Mouse (Mus musculus) right cerebral cortex, postnatal 36 days (tissue): Measurements from ENCODE around the gene Milr1.
"Not testable (repeated sequence)": the region's sequence is repeated elsewhere in the genome, so short reads cannot be mapped to it uniquely, and the experiment has no call there.

Source experiments
- DNase-seq, 2 experiments: peaks; one replicate each; pipeline ENCODE4 v3.0.0; 2022; ENCODE audit warnings: low spot score in 2 of 2, mixed read lengths in 1 of 2

Milr1 gene

DNA sequence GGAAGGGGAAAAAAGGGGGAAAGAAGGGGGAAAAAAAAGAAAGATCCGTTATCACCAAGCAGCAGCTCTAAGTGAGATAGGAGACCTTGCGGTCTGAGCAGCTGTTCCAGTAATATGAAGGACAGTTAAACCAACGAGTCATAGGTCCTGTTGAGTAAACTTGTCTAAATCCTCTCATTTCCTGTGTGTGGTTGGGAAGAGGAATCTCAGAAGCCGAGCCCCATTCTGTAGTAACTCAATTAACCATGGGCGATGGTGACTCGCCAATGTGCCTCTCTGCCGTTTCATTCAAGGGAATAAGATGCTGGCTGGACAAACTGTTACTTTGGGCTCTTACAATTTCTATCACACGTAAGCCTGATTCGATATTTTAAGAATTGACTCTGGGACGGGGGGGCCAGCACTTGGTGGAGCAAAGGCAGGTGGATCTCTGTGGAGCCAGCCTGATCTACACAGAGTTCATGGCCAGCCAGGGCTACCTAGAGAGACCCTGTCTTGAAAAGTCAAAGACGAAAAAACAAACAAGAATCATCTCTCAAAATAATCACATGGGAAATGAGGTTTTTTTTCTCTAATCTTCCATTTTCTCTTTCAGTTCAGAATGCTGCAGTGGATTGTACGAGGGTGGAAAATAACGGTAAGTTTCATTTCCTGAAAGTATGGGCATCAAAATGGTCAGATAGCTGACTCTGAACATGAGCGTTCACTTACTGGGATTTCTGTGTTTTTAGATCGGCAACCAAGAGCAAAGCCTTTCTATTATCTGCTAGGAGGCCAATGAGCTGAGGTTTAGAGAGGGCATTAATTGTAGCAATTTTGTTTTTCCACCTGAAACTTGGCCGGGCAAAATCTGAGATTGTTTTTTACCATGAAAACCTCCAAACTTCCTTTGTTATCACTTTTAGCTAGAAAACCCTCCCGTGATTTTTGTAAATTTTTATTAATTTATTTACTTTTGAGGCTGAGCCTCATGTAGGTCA lies at the start of gene Milr1:
Gene Milr1, plus strand, starts transcription at position 188 of the 980 bp plus-strand sequence.
- DNase-seq = no peak

DNA sequence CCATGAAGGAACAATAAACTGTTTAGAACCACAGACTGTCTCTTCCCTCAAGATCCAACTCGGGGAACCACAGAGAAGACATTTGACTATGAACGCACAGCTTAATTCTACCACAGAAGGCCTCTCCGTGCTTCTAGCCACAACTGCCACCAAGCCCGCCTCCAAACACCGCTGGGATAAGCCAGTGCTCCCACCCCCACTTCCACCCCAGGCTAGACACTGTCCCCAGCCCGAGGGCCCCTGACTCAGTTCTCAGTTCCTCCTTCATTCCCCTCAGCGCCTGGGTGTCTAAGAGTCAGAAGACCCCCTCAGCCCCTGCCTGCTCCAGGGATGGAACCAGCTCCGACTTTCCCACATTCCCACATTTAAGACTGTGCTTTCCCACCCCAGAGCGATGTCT lies 49.4 kb upstream of the Milr1 start:
- DNase-seq = no peak

GRCm38 (mm10) chr11:106702584-106702983 lies 48.4 kb upstream of the Milr1 start:
- DNase-seq = no peak

DNA sequence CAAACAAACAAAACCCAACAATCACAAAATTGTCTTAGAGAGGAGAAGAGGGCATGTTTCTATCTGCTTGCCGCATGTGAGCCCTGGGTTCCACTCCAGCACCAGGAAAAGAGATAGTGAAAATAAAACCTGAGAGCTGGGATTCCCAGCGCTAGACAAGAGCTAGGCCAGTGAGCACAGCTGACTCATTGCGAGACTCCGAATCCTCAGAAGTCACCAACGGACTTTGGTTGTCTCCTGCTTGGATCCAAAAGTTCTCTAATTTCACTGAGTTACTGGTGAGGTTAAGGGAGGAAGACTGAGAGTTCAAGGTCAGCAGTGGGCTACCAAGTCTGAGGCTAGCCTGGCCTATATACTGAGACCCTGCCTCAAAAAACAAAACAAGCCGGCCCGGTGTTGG lies 47.1 kb upstream of the Milr1 start:
- DNase-seq = no peak

DNA sequence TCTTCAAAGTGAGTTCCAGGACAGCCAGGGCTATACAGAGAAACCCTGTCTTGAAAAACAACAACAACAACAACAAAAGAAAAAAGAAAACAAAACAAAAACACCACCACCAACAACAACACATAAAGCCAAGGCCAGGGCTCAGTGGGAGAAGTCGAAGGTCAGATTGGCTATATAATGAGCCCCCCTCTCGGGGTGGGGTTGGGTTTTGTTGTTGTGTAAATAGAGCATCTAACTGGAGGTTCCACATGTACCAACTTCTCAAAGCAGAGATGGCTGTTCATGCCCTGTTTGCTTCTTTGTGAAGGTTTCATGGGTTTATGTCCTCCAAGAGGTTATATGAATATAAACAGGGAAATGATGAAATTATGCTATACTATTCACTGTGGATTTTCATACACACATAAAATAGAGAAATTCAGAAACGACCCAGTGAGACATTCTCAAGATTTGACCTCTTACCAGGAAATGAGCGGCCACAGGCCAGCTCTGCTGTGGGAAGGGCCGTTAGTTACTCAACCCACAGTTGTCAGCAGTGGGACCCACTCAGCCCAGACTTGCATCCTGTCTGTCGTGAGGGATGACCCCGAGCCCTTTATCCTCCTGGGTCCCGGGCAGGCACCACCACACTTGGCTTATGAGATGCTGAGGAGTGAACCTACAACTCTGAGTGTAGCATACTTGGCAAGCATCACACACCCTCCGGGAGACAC lies 46.5 kb upstream of the Milr1 start:
- no peak for DNase-seq

- DNase-seq = no peak
Measured at GRCm38 (mm10) chr11:106706212-106706611, 44.8 kb upstream of the Milr1 start.

DNA sequence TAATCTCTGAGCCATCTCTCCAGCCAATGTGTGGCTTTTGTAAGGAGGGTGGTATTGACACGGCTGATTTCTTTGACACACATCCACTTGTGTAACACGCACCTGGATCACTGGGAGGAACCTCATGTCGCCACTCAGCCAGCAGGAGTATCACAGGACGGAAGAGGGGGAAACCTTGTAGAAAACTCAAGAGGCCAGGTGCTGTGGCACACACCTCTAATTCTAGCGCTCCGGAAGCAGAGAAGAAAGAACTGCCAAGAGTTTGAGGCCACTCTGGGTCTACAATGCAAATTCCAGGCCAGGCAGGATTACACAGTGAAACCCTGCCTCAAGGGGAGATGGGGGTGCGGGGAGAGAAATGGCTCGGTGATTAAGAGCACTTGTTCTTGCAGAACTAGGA lies 43.9 kb upstream of the Milr1 start:
- no peak for DNase-seq

GRCm38 (mm10) chr11:106707866-106708265 lies 43.2 kb upstream of the Milr1 start:
- no peak for DNase-seq

GRCm38 (mm10) chr11:106709227-106709985 lies 41.6 kb upstream of the Milr1 start:
- DNase-seq = no peak

DNA sequence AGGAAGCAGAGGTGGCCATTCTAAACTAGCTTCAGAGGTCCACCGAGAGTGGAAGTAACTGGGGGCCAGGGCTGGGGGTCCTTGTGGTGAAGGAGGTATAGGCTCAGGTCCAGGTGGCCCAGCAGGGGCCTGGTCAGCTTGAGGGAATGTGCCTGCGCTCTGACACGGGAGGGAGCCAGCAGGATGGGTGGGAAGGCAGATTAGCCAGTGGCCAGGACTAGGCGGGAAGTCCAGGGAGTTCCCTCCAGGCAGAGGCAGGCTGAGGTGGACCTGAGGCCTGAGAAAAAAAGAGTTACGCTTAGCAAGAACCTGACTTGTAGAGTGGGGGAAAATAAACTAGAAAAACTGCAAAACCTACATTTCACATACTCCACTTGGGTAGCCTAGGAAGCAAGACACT lies 40.2 kb upstream of the Milr1 start:
- no peak for DNase-seq

GRCm38 (mm10) chr11:106715066-106715465 lies 36.0 kb upstream of the Milr1 start:
- DNase-seq = no peak

DNA sequence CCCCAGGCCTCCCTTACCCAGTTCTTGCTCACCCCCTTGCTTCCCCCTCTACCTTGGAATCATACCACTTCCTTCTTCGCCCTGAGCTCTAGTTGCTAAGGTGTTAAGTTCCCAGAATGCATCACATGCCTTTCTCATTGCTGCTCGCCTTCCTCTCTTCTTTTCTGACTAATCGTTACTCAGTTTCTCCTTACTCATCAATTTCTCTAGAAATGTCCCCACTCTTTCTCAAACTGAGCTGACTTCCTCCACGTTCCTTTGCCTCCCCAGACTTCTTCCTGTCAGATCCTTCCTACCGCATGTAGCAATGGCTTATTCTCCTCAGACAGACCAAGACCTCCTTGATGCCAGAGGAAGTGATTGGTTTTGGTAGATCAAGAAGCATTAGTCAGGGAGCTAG lies 34.5 kb upstream of the Milr1 start:
- DNase-seq = no peak

DNA sequence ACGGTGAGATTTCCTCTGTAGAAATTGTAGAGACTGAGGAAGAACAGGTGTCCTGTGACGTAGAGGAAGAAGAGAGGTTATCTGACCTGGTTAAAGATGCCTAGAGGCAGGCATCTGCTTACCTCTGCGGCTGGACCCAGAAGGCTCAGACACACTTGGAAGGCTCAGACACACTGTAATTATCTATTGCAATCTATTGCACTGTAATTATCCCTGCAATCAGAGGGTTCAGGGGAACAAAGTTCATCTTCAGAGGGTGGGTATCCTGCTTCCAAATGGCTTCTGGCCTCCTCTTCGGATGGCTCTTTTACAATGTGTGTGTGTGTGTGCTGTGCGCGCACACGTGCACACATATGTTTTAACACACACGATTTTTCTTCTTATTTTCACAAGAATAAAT lies 30.6 kb upstream of the Milr1 start:
- no peak for DNase-seq

DNA sequence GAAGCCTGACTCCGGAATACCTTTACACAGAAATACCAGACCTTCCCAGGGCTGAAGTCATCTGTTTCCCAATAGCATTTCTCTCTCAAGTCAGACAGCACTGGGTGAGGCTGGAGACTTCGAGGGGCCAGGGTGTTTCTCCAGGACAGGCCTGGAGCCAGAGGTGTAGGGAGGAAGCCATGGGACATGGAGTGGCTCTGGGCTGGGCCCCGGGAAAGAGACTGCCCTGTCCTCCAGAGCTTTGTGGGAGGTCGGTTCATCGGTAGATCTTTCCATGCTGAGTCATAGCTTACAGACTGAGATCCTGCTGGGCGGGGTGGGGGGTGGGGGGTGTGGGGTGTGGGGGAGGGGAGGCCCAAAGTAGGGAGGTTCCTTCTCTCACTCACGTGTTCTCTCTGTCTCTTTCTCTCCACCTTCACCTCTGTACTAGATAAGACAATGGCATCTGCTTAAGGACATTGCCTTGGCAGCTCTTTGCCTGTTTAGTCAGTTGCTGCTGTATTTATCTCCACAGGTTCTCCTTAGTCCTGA lies 28.1 kb upstream of the Milr1 start:
- DNase-seq = no peak

DNA sequence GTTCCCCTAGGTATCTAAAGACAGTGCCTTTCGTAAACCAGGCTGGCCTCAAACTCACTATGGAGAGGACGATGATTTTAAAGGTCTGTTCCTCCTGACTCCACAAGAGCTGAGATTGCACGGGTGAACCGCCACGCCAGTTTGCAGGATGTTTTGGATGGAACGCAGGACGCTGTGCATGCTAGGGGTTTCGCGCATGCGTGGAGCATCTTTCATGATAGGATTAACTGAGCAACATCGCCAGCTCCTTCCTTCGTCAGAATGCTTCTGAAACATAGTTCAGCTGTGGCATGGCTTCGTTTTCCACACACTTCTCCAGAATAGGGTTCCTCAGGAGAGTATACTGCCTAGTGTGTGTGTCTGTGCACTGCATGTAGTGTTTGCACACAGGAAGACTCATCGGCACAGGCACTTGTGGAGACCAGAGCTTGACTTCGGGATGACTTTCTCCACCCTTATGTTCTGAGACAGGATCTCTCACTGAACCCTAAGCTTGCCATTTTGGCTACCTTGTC lies 27.4 kb upstream of the Milr1 start:
- DNase-seq = no peak

- DNase-seq = no peak
Measured at GRCm38 (mm10) chr11:106724176-106724915, 26.7 kb upstream of the Milr1 start.

DNA sequence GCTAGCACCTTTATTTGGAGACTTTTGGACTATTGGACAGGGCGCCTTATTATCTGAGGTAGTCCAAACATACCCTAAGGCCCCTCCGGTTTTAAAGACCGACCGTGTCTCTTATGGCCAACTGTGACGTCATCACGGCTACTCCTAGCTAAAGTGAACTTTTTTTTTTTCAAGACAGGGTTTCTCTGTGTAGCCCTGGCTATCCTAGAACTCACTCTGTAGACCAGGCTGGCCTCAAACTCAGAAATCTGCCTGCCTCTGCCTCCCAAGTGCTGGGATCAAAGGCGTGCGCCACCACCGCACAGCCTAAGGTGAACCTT lies 26.1 kb upstream of the Milr1 start:
- not testable (repeated sequence) for DNase-seq

- no peak for DNase-seq
Measured at GRCm38 (mm10) chr11:106727967-106728366, 23.1 kb upstream of the Milr1 start.

GRCm38 (mm10) chr11:106728402-106729366 lies 22.3 kb upstream of the Milr1 start:
- DNase-seq = no peak

DNA sequence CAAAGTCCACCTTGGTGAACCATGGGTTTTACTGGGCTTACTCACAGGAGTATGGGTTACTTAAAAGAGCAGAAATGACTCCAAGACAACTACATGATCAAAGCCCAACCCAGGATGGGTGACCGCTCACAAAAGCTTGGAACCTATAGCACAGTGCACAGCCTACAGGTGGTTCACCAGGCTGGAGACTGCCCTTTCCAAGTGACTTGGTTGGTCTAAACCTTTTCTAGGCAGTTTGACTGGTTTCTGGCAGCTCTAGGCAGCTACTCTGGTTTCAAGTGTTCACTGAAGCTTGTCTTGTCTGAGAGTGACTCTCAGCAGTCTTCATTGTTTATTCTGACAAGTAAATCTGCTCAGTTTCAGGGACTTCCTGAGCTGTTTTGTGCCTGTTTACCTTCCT lies 21.4 kb upstream of the Milr1 start:
- no peak for DNase-seq
